Mouse (Mus musculus): Measurements from ENCODE around the gene Rbm8a2.

DNA sequence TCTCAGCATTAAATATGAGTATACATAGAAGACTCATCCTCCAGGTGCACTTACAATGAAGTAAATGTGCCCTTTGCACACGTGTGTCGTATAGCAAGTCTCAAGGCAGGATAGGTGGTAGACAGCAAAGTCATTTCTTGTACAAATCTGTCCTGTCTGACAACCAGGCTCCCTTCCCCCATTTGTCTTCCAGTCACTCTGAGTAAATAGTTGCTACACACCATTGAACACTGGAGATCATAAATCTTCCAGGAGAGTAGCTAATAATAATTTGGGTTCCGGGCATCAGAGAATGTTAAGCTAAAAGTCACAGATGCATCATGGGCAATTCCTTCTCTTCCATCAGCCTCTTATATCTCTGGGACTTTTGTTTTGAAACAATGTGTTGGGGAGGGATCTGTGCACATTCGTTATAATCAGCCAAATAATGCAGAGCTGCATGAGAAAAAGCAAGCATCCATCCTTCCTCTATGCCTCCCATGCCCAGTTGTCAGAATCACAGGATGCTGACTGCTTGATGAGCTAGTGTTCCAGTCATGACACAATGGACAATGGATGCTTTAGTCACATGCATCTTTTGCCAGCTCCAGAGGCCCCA, 32.1 kb downstream of the Rbm8a2 start:
- TF ChIP-seq POLR2A (IDR thresholded peaks at IDR 0.05; ENCODE audit: borderline replicate concordance, insufficient read depth, low read length) (no peak), CTCF (IDR thresholded peaks at IDR 0.05; ENCODE audit: borderline replicate concordance, insufficient read depth, low read depth, low read length) (no peak)

Data from cerebellum, adult 2 months (tissue).